Mouse (Mus musculus): ENCODE measurements around the gene Cpa4.

The Cpa4 gene

DNA sequence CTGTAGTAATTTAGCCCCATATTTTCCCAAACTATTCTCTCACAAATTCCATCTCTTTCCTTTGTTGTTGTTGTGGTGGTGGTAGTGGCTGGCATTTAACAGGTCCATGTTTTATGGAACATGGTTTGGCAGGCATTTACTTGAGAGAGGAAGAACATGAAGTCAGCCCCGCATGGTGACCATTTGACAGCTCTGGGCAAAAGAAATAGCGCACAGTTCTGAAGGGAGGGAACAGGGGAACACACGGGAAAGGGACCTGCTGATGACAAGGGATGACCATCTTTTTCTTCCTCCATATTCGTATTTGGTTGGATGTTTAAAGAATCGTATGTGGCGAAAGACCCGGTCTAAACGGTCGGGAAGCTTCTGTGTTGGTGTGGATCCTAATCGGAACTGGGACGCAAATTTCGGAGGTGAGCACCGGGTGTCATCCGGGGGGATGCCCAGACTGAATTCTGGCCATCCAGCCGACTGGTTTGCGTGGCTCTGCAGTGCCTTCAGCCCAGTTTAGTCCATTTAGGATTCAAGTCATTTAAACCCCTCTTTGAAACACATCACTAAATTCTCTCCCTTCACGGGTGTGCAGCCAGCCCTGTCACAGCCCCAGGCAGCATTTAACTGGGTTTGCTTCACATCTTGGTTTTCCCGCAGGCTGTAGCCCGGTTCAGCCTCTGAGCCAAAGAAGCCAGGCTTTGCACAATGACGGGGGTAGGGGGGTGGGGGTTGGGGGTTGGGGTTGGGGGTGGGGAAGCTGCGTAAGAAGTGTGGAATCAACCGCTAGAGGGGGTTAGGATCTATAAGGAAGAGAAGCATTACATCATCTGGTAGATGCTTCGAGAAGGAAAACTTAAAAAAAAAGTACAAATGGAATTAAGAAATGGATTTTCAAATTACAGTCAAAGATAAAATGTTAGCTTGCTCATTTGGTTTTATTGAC lies 16.3 kb upstream of the Cpa4 start:
- DNase-seq (ENCODE audit: low spot score): no peak

DNA sequence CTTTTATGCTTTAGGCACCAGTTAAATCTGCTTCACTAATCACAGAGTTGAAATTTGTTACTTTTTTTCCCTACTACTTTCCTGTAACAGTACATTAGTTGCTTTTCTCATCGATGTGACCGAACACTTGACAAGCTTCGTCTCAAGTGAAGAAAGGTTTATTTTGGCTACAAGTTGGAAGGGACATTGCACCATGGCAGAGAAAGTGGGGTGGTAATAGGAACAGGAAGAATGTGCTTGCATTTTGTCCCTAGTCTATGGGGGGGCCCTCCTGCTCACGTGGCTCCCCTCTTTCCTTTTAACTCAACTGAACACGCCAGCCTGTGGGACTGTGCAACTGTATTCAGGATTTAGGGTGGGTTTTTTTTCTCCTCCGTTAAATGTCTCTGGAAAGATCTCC lies 15.5 kb upstream of the Cpa4 start:
- no peak for DNase-seq (ENCODE audit: low spot score)

- no peak for DNase-seq (ENCODE audit: low spot score)
Measured at GRCm38 (mm10) chr6:30553381-30554010, 14.7 kb upstream of the Cpa4 start.

GRCm38 (mm10) chr6:30554092-30554491 lies 14.1 kb upstream of the Cpa4 start:
- no peak for DNase-seq (ENCODE audit: low spot score)

DNA sequence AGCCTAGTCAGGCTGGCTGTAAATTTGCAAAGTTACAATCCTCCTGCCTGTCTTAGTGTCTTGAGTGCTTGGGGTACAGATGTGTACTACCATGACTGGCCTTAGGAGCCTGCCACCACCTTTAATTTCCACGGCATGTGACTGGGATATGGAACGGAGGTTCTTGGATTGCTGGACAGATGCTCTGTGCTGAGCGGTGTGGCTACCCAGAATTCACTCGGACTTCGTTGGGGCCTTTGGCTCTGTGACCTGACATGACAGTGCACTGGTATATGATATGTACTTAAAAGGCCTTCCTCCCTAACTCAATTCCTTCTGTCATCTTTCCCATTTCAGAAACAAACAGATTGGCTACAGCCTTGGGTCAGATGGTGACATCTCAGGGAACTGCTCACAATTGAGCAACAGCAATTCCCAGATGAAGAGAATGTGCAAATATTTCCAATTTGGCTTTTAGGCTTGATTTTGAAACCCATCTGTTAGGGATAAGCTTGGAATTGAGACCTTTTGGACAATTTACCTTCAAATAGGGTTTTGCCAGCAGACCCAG lies 13.5 kb upstream of the Cpa4 start:
- DNase-seq (ENCODE audit: low spot score): no peak

- DNase-seq (ENCODE audit: low spot score): no peak
Measured at GRCm38 (mm10) chr6:30556080-30556479, 12.1 kb upstream of the Cpa4 start.

DNA sequence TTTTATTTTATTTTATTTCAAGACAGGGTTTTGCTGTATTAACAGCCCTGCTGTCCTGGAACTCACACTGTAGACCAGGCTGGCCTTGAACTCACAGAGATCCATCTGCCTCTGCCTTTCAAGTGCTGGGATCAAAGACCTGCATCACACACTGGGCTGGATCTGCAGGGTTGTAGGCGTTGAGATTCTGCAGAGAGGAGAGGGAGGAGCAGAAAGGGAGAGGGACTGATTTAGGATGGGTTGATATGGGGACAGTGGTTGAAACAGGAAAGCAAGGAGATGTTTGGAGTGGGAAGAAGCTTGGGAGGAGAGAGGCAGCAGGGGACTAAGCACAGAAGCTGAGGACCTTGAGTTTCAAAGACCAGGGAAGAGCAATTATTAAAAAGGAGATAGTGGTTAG lies 8.4 kb upstream of the Cpa4 start:
- no peak for DNase-seq (ENCODE audit: low spot score)

- no peak for DNase-seq (ENCODE audit: low spot score)
Measured at GRCm38 (mm10) chr6:30562132-30562531, 6.0 kb upstream of the Cpa4 start.

DNA sequence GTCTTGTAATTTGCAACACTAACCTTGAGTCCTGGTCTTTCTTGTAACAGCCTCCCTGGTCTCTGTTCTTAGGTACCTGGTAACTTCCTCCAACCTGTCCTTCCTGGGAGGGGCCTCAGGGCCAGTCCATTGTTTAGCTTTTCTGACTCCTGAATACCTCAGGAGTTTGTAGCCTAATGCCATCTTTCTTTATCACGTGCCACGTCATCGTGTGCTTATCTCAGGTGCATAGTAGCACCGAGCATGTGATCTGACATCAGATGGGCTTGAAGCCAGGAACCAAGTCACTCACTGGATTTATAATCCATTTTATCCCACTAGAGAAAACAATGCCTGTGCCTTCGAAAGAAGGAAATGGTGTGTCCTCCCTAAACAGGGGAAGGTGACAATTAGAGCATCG lies 4.6 kb upstream of the Cpa4 start:
- no peak for DNase-seq (ENCODE audit: low spot score)

DNA sequence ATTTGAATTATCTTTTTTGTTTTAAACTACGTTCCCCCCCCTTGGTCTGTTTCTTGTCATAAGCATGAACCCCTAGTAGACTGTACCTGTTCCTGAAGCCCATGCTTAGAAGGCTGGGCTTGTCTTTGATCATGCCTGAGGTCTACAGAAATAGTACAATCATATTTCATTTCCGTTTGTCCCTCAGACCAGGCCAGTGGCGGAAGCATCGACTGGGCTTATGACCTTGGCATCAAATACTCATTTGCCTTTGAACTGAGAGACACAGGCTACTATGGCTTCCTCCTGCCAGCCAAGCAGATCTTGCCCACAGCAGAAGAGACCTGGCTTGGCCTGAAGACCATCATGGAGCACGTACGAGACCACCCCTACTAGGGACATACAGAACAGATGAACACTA lies 4.1 kb upstream of the Cpa4 start:
- DNase-seq (ENCODE audit: low spot score): no peak

GRCm38 (mm10) chr6:30569331-30569730 lies 1.2 kb downstream of the Cpa4 start:
- no peak for DNase-seq (ENCODE audit: low spot score)

DNA sequence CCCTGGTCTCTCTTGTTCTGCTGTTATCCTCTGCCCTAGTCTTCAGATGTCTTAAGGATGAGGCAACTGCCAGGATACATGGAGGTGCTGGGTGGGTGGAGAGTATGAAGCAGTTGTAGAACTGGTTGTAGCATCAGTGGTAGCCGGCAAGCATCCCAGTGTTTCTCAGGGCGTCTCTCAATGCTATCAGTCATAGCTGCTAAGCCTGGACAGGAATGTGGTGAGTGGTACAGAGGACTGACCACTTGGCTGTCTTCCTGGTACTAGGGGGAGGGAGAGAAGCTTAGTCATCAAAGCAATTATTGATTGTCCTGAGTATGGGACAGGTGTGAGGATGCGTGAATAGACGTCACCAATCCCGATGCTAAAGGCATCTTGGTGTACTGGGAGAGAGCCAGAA lies 1.8 kb downstream of the Cpa4 start:
- no peak for DNase-seq (ENCODE audit: low spot score)

DNA sequence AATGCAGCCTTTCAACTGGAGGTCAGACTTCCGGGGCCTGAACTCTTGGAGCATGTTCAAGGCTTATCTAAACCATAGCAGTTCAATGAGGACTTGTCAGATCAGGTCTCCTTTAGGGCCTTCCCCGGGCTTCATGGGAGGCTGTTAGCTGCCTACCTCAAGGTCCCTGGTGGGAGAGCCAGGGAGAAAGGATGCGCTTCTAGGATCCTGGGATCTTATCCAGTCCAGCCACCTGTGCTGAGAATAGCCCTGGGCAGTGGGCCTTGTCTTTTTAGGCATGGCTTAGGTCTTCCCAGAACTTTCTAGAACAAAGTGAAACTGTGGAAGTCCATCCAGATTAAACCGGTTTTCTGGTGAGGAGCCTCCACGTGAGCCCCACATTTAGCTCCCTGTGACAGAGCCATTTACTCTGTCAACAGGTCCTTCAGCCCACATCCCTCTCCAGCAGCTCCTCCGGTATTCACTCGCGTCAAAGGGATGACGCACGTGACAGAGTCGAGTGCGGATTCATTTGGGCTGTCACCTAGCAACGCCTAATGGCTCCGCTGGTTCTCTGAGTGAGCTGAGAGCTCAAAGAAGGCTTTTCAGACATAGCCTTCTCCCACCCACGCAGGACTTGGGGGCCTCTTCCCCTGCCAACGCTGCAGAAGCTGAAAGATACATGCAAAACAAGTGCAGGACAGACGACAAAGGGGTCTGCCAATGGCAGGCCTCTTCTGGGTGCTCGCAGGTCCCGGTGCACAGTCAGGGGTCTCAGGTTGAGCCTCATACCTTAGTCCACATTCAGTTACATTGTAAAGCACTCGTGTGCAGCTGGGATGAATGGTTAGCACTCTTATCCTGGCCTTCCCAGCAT lies 4.5 kb downstream of the Cpa4 start:
- no peak for DNase-seq (ENCODE audit: low spot score)

DNA sequence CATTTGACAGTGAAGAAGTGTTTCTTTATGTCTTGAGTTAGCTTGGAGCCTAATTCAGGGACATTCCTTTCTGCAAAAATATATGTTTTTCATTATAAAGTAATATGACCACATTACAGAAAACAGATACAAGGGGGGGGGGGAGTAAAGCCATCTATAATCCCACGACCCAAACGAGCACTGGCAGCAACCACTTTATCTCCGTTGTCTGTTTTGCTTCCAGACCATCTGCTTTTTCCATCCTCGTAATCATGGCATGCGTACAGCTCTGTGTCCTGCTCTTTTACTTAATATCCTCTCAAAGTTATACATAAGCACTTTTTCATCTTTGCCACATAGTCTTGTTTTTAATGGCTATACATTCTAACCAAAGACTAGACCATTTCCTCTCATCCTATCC lies 5.2 kb downstream of the Cpa4 start:
- DNase-seq (ENCODE audit: low spot score): no peak

- no peak for DNase-seq (ENCODE audit: low spot score)
Measured at GRCm38 (mm10) chr6:30574945-30575344, 6.8 kb downstream of the Cpa4 start.

DNA sequence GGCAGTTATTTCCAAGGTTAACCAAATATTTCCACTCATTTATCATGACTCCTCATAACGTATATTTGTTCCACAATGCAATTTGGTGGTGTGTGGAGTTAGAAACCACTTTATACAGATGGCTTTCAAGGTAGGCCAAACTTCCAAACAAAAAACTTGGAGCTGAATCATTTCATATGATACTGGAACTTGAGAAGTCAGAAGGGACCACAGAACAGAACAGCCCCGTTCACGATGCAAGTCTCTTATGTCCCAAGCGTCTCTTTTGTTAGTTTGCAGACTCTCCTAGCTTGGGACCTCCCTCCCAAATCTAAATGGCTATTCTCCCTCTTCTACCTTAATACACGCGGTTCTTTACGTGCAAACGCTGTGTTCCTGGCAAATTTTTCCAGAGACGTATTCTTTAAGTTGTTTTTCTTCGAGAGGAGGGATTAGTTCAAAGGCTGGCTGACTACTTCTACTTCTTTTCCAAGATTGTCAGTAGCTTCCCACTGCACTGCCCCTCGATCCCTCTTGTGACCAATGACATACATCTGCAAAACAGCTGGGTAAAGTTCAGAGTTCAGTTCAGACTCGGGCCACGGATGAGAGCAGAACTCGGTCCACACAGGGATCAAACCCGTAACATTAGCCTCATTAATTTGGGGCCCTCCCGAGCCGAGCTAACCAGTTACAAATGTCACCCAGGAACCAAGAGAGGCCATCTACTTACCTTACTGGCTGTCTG lies 8.5 kb downstream of the Cpa4 start:
- no peak for DNase-seq (ENCODE audit: low spot score)

GRCm38 (mm10) chr6:30579961-30580840 lies 12.0 kb downstream of the Cpa4 start:
- DNase-seq (ENCODE audit: low spot score): no peak

DNA sequence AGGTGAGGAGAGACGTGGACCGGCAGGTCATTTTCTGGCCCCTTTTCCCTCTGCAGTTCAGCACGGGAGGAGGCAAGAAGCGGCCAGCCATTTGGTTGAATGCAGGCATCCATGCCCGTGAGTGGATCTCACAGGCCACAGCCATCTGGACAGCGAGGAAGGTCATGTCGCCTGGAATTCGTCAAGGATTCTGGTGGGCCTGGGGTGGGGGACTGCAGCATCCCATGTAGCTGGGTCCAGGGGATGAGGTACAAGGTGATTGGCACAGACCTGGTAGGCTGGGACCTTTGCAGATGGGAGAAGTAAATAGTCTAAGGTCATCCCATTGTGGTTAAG lies 12.6 kb downstream of the Cpa4 start:
- DNase-seq (ENCODE audit: low spot score): no peak

GRCm38 (mm10) chr6:30586886-30587442 lies 18.8 kb downstream of the Cpa4 start:
- no peak for DNase-seq (ENCODE audit: low spot score)

- no peak for DNase-seq (ENCODE audit: low spot score)
Measured at GRCm38 (mm10) chr6:30589819-30590218, 21.6 kb downstream of the Cpa4 start.
